Mouse (Mus musculus) cerebellum, adult 2 months (tissue): ENCODE measurements at regions not wholly inside any gene's neighbourhood (a gene's known extent, or its start where the extent isn't known, plus 50 kb on each side); places are given as distances from the start of the nearest gene placed in this dataset.

Experiments
- CTCF ChIP-seq: fragments of 200-500 bp; IDR thresholded peaks from 2 replicates; pipeline ENCODE4 v1.5.1; 2011; ENCODE audit warnings: low read depth, mild to moderate bottlenecking, control low read depth, low read length, moderate library complexity, borderline replicate concordance; ENCODE audit not compliant: insufficient read depth
- POLR2A ChIP-seq: fragments of 200-500 bp; IDR thresholded peaks from 2 replicates; pipeline ENCODE4 v1.6.1; 2011; ENCODE audit warnings: low read length, control low read depth, borderline replicate concordance; ENCODE audit not compliant: insufficient read depth

GRCm38 (mm10) chr2:61250068-61250800 is 287.2 kb upstream of the Rbms1 start:
- TF ChIP-seq CTCF (no peak), POLR2A (no peak)
